Mouse (Mus musculus): Measurements from ENCODE around the gene Ptprn2. TPM values are rescaled to one million over a fixed set of nuclear protein-coding genes. Genes with fewer than 3 reads are reported as not detected.

The Ptprn2 gene
- polyA plus RNA-seq, 1 experiment from 2014 or later, result 0.14 TPM

GRCm38 (mm10) chr12:117098295-117098694, 612.8 kb downstream of the Ptprn2 start:
- H3K9me3 ChIP-seq (ENCODE audit: low read length), result no peaks in the 10 kb centered on the region
- DNase-seq (no peak), ATAC-seq (no peak)
- no peaks in the 10 kb centered on the region for H3K4me1 ChIP-seq (ENCODE audit: insufficient read depth)
- H3K27ac ChIP-seq (ENCODE audit: low read depth), result no peak overlapping the region
- H3K36me3 ChIP-seq (replicated peaks; ENCODE audit: insufficient read depth, low read length), result no peaks in the 10 kb centered on the region
- TF ChIP-seq EP300 (IDR thresholded peaks at IDR 0.05; ENCODE audit: low read depth) (no peak), CTCF (IDR thresholded peaks at IDR 0.05; ENCODE audit: low read depth) (no peak)
- H3K27me3 ChIP-seq (ENCODE audit: insufficient read depth, low read length), result no peaks in the 10 kb centered on the region
- H3K4me2 ChIP-seq (ENCODE audit: low read depth, low read length), result no peak overlapping the region
- H3K4me3 ChIP-seq (ENCODE audit: low read depth, low read length), result no peak overlapping the region
- no peak overlapping the region for H3K9ac ChIP-seq (replicated peaks)

- no peak for ATAC-seq
- 60% methylated on average over 4 of the region's 4 CpGs for WGBS (ENCODE audit: insufficient replicate concordance)
- DNase-seq, result no peak
- no peaks in the 10 kb centered on the region for H3K27me3 ChIP-seq (ENCODE audit: insufficient read depth, low read length)
- no peaks in the 10 kb centered on the region for H3K36me3 ChIP-seq (replicated peaks; ENCODE audit: insufficient read depth, low read length)
- H3K4me3 ChIP-seq (ENCODE audit: low read depth, low read length), result no peak overlapping the region
- H3K4me1 ChIP-seq (ENCODE audit: insufficient read depth), result no peaks in the 10 kb centered on the region
- H3K9ac ChIP-seq (replicated peaks), result no peak overlapping the region
- no peak overlapping the region for H3K27ac ChIP-seq (ENCODE audit: low read depth)
- no peaks in the 10 kb centered on the region for H3K9me3 ChIP-seq (ENCODE audit: low read length)
- H3K4me2 ChIP-seq (ENCODE audit: low read depth, low read length), result no peak overlapping the region
- no peak for TF ChIP-seq CTCF (IDR thresholded peaks at IDR 0.05; ENCODE audit: low read depth)
- TF ChIP-seq EP300 (IDR thresholded peaks at IDR 0.05; ENCODE audit: low read depth), result no peak
Measured at GRCm38 (mm10) chr12:117106696-117107095, 621.2 kb downstream of the Ptprn2 start.

- no peaks in the 10 kb centered on the region for H3K27me3 ChIP-seq (ENCODE audit: insufficient read depth, low read length)
- no peak overlapping the region for H3K4me2 ChIP-seq (ENCODE audit: low read depth, low read length)
- no peak overlapping the region for H3K9ac ChIP-seq (replicated peaks)
- DNase-seq (no peak), ATAC-seq (no peak)
- no peak overlapping the region for H3K4me3 ChIP-seq (ENCODE audit: low read depth, low read length)
- no peaks in the 10 kb centered on the region for H3K4me1 ChIP-seq (ENCODE audit: insufficient read depth)
- WGBS (ENCODE audit: insufficient replicate concordance), result 68% methylated on average over 16 of the region's 16 CpGs
- TF ChIP-seq CTCF (IDR thresholded peaks at IDR 0.05; ENCODE audit: low read depth), result no peak
- TF ChIP-seq EP300 (IDR thresholded peaks at IDR 0.05; ENCODE audit: low read depth), result no peak
- H3K27ac ChIP-seq (ENCODE audit: low read depth), result no peak overlapping the region
- no peaks in the 10 kb centered on the region for H3K9me3 ChIP-seq (ENCODE audit: low read length)
- H3K36me3 ChIP-seq (replicated peaks; ENCODE audit: insufficient read depth, low read length), result no peaks in the 10 kb centered on the region
Measured at GRCm38 (mm10) chr12:117107143-117107616, 621.7 kb downstream of the Ptprn2 start.

GRCm38 (mm10) chr12:117115254-117115865, 629.8 kb downstream of the Ptprn2 start:
- TF ChIP-seq EP300 (IDR thresholded peaks at IDR 0.05; ENCODE audit: low read depth) (no peak), CTCF (IDR thresholded peaks at IDR 0.05; ENCODE audit: low read depth) (no peak)
- ATAC-seq, result no peak
- Histone ChIP-seq H3K9me3 (ENCODE audit: low read length) (no peaks in the 10 kb centered on the region), H3K4me1 (ENCODE audit: insufficient read depth) (no peaks in the 10 kb centered on the region), H3K27me3 (ENCODE audit: insufficient read depth, low read length) (no peaks in the 10 kb centered on the region), H3K9ac (replicated peaks) (no peak overlapping the region), H3K4me2 (ENCODE audit: low read depth, low read length) (no peak overlapping the region), H3K36me3 (replicated peaks; ENCODE audit: insufficient read depth, low read length) (no peaks in the 10 kb centered on the region), H3K27ac (ENCODE audit: low read depth) (no peak overlapping the region), H3K4me3 (ENCODE audit: low read depth, low read length) (no peak overlapping the region)
- 64% methylated on average over 10 of the region's 10 CpGs for WGBS (ENCODE audit: insufficient replicate concordance)
- no peak for DNase-seq

GRCm38 (mm10) chr12:117127078-117127477, 641.6 kb downstream of the Ptprn2 start:
- H3K9ac ChIP-seq (replicated peaks), result no peak overlapping the region
- H3K36me3 ChIP-seq (replicated peaks; ENCODE audit: insufficient read depth, low read length), result no peaks in the 10 kb centered on the region
- H3K4me3 ChIP-seq (ENCODE audit: low read depth, low read length), result no peak overlapping the region
- no peaks in the 10 kb centered on the region for H3K4me1 ChIP-seq (ENCODE audit: insufficient read depth)
- no peaks in the 10 kb centered on the region for H3K27me3 ChIP-seq (ENCODE audit: insufficient read depth, low read length)
- no peak for ATAC-seq
- TF ChIP-seq EP300 (IDR thresholded peaks at IDR 0.05; ENCODE audit: low read depth) (no peak), CTCF (IDR thresholded peaks at IDR 0.05; ENCODE audit: low read depth) (no peak)
- no peak overlapping the region for H3K27ac ChIP-seq (ENCODE audit: low read depth)
- 87% methylated on average over 3 of the region's 3 CpGs for WGBS (ENCODE audit: insufficient replicate concordance)
- no peak overlapping the region for H3K4me2 ChIP-seq (ENCODE audit: low read depth, low read length)
- DNase-seq, result no peak
- no peaks in the 10 kb centered on the region for H3K9me3 ChIP-seq (ENCODE audit: low read length)

- ATAC-seq (no peak), DNase-seq (no peak)
- Histone ChIP-seq H3K4me3 (ENCODE audit: low read depth, low read length) (no peak overlapping the region), H3K9me3 (ENCODE audit: low read length) (no peaks in the 10 kb centered on the region), H3K9ac (replicated peaks) (no peak overlapping the region), H3K4me1 (ENCODE audit: insufficient read depth) (no peaks in the 10 kb centered on the region), H3K27me3 (ENCODE audit: insufficient read depth, low read length) (no peaks in the 10 kb centered on the region), H3K36me3 (replicated peaks; ENCODE audit: insufficient read depth, low read length) (no peaks in the 10 kb centered on the region), H3K27ac (ENCODE audit: low read depth) (no peak overlapping the region), H3K4me2 (ENCODE audit: low read depth, low read length) (no peak overlapping the region)
- 67% methylated on average over 6 of the region's 6 CpGs for WGBS (ENCODE audit: insufficient replicate concordance)
- TF ChIP-seq CTCF (IDR thresholded peaks at IDR 0.05; ENCODE audit: low read depth), result no peak
- TF ChIP-seq EP300 (IDR thresholded peaks at IDR 0.05; ENCODE audit: low read depth), result no peak
Measured at GRCm38 (mm10) chr12:117127485-117127884, 642.0 kb downstream of the Ptprn2 start.

Data from liver, postnatal 0 days (tissue).